Mouse (Mus musculus) stomach, postnatal 0 days (tissue): ENCODE measurements around the gene Csrnp1. TPM values are rescaled to one million over a fixed set of nuclear protein-coding genes. Genes with fewer than 3 reads are reported as not detected.

ENCODE experiments used
- ATAC-seq: fragments of 200-750 bp; cut with Nextera tagmentation; 2 replicates; pipeline ENCODE4 v1.8.0; 2017; ENCODE audit not compliant: low FRiP score, low TSS enrichment
- DNase-seq: peaks from one replicate; pipeline ENCODE4 v3.0.0-alpha.2; 2016; ENCODE audit warnings: low spot score
- H3K27ac ChIP-seq: fragments of 300-500 bp; sonication (generic); replicated peaks from 2 replicates; pipeline ENCODE4 v1.5.1; 2014; ENCODE audit warnings: mild to moderate bottlenecking, control low read depth
- H3K27me3 ChIP-seq: fragments of 300-500 bp; sonication (generic); 2 replicates; pipeline ENCODE4 v1.6.1; 2014; ENCODE audit warnings: low read length; ENCODE audit not compliant: control insufficient read depth, insufficient read depth
- H3K36me3 ChIP-seq: fragments of 300-500 bp; sonication (generic); 2 replicates; pipeline ENCODE4 v1.6.1; 2014; ENCODE audit warnings: low read length, mixed read lengths; ENCODE audit not compliant: control insufficient read depth, insufficient read depth
- H3K4me1 ChIP-seq: fragments of 300-500 bp; sonication (generic); replicated peaks from 2 replicates; pipeline ENCODE4 v1.6.1; 2014; ENCODE audit warnings: antibody characterized with exemption; ENCODE audit not compliant: control insufficient read depth, insufficient read depth
- H3K4me2 ChIP-seq: fragments of 300-500 bp; sonication (generic); replicated peaks from 2 replicates; pipeline ENCODE4 v1.6.1; 2014; ENCODE audit warnings: low read depth, mild to moderate bottlenecking, control low read depth, moderate library complexity
- H3K4me3 ChIP-seq: fragments of 300-500 bp; sonication (generic); 2 replicates; pipeline ENCODE4 v1.5.1; 2014; ENCODE audit warnings: low read depth, low read length, control low read depth
- H3K9ac ChIP-seq: fragments of 300-500 bp; sonication (generic); 2 replicates; pipeline ENCODE4 v1.6.1; 2014; ENCODE audit warnings: mild to moderate bottlenecking, low read length, control low read depth, mixed read lengths
- H3K9me3 ChIP-seq: fragments of 300-500 bp; sonication (generic); 2 replicates; pipeline ENCODE4 v1.6.1; 2016; ENCODE audit warnings: low read length; ENCODE audit not compliant: control insufficient read depth
- CTCF ChIP-seq: IDR thresholded peaks from 2 replicates; pipeline ENCODE4 v1.5.1; 2016; ENCODE audit warnings: antibody characterized with exemption, low read depth, mild to moderate bottlenecking, moderate library complexity
- EP300 ChIP-seq: optimal IDR thresholded peaks from 2 replicates; pipeline ENCODE3; 2016; ENCODE audit warnings: antibody characterized with exemption
- WGBS: fragments of 180-500 bp; shearing (Covaris S2); extraction: QIAGEN DNeasy Blood & Tissue Kit; methylation state at CpG from one replicate; pipeline ENCODE4 v1.1.7; 2014; 5-methylcytosine and 5-hydroxymethylcytosine counted together
- polyA plus RNA-seq: library from polyadenylated mRNA; unstranded; fragments of >200 nt; fragmentation: Nextera tagmentation; extraction: Ambion mirVana; gene quantifications from 2 replicates; pipeline ENCODE4 v1.2.1, GENCODE M21; 2015

Gene Csrnp1
- polyA plus RNA-seq, 1 experiment from 2014 or later = 5.5 TPM

DNA sequence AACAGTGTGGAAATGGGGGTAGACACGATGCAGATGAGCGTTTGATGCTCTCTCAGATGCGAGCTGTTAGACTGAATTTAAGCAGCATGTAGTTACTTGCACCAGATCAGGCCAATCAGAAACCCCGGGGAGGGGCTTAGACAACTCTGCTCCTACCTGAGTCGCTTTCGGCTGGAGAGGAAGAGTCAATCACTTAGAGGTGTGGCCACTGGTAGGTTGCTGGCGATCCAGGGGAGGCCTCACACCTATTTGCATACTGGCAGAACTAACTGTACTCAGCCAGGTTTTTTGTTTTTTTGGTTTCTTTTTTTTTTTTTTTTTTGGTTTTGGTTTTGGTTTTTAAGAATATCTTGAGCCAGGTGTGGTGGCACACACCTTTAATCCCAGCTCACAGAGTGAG lies 3.8 kb upstream of the Csrnp1 start:
- no peak overlapping the region for H3K27ac ChIP-seq
- no peaks in the 10 kb centered on the region for H3K9me3 ChIP-seq
- DNase-seq = no peak
- H3K27me3 ChIP-seq = no peaks in the 10 kb centered on the region
- H3K9ac ChIP-seq = no peak overlapping the region
- TF ChIP-seq EP300 (no peak), CTCF (no peak)
- no peak overlapping the region for H3K4me2 ChIP-seq
- no peak overlapping the region for H3K4me3 ChIP-seq
- H3K4me1 ChIP-seq = 0 out of 2 replicates have a peak, but pooled peaks cover 2% of the 10 kb centered on the region
- 44% methylated on average over 7 of the region's 7 CpGs for WGBS
- ATAC-seq = no peak
- no peaks in the 10 kb centered on the region for H3K36me3 ChIP-seq

GRCm38 (mm10) chr9:119985881-119986574 lies 1.6 kb upstream of the Csrnp1 start:
- WGBS = 60% methylated on average over 10 of the region's 10 CpGs
- ATAC-seq = no peak
- Histone ChIP-seq H3K36me3 (no peaks in the 10 kb centered on the region), H3K4me1 (0 out of 2 replicates have a peak, but pooled peaks cover 4% of the 10 kb centered on the region), H3K9ac (no peak overlapping the region), H3K27ac (no peak overlapping the region), H3K4me2 (no peak overlapping the region), H3K27me3 (no peaks in the 10 kb centered on the region), H3K4me3 (no peak overlapping the region), H3K9me3 (no peaks in the 10 kb centered on the region)
- TF ChIP-seq EP300 = no peak
- no peak for TF ChIP-seq CTCF
- DNase-seq = no peak

- TF ChIP-seq EP300 (no peak), CTCF (peak; percentile 10; the same call in 1 of the 2 replicates)
- Histone ChIP-seq H3K27ac (peak overlapping the region; percentile 93), H3K4me2 (peak overlapping the region; percentile 72), H3K4me1 (peaks cover 7% of the 10 kb centered on the region; the same call in 1 of the 2 replicates), H3K36me3 (no peaks in the 10 kb centered on the region), H3K27me3 (no peaks in the 10 kb centered on the region), H3K9me3 (no peaks in the 10 kb centered on the region), H3K9ac (peak overlapping the region; percentile 92), H3K4me3 (peak overlapping the region; percentile 75)
- WGBS = 3% methylated on average over 49 of the region's 79 CpGs
- DNase-seq (peak; percentile 96), ATAC-seq (peak; percentile 86)
Observed at GRCm38 (mm10) chr9:119983585-119984535, 598 bp downstream of the Csrnp1 start.

DNA sequence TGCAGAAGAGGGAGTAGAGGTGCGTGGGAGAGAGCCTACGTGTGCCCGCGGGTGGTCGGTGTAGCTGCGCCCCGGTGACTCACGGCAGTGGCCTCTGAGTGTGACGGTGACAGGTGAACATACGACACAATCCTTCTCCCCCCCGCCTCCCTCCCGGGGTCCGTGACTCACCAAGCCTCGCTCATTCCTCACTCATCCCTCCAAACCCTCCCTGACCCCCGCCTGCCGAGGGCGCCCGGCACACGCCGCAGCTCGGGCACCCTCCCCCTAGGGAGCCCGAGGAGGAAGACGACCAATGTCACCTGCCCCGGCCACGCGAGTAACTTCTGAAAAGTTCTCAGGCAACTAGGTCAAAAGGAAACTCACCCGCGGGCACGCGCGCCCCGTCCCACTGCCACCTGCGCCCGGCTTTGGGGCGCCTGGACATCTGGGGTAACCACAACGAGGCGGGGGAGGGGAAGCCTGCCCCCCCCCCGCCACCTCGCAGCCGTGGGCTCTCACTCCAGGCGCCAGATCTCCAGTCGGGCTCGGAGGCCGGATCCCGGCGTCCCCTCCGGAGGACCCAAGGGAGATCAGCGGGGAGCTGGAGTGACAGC lies 1.4 kb downstream of the Csrnp1 start:
- Histone ChIP-seq H3K4me1 (peaks cover 9% of the 10 kb centered on the region; the same call in 1 of the 2 replicates), H3K9ac (peak overlapping the region; percentile 92), H3K4me2 (peak overlapping the region; percentile 72), H3K4me3 (peak overlapping the region; percentile 75), H3K9me3 (no peaks in the 10 kb centered on the region), H3K27ac (peak overlapping the region; percentile 93), H3K27me3 (no peaks in the 10 kb centered on the region; the same call in 1 of the 2 replicates), H3K36me3 (no peaks in the 10 kb centered on the region)
- peak; percentile 77 for DNase-seq
- ATAC-seq = peak; percentile 36
- TF ChIP-seq EP300 (no peak), CTCF (0 out of 2 replicates have a peak, but pooled peaks have one; percentile 10)
- WGBS = 0% methylated on average over 33 of the region's 48 CpGs

DNA sequence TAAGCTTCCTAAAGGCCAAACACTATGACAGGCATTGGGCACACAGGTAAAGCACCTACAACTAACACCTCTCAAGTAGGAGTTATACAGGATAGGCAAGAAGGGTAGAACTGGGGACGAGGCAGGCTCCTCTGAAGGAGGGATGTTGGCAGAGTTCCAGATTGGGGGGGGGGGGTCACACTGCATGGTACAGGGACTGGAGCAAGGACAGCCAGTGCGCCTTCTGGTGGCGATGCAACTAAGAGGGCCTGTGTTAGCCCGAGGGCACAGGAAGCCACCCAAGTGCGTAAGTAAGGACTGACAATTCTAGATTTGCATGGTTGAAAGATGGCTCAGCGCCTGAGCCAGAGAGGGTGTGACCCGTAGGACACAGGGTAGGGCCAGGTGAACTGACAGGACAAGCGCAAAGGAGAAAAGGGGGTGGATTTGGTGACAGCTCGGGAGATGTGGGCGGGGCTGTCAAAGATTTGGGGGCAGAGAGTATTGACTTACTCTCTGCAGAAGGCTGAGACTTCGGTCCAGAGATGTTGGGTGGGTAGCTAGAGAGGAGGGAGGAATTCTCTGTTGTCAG lies 2.1 kb downstream of the Csrnp1 start:
- Histone ChIP-seq H3K9me3 (no peaks in the 10 kb centered on the region), H3K9ac (peak overlapping the region; percentile 92), H3K4me1 (peaks cover 15% of the 10 kb centered on the region; the same call in 1 of the 2 replicates), H3K4me2 (peak overlapping the region; percentile 72), H3K36me3 (no peaks in the 10 kb centered on the region), H3K4me3 (peak overlapping the region; percentile 75), H3K27ac (peak overlapping the region; percentile 93), H3K27me3 (no peaks in the 10 kb centered on the region; the same call in 1 of the 2 replicates)
- DNase-seq (peak; percentile 75), ATAC-seq (peak; percentile 30)
- peak; percentile 54 for TF ChIP-seq EP300
- TF ChIP-seq CTCF = peak; percentile 70
- 2% methylated on average over 11 of the region's 11 CpGs for WGBS
